Mouse (Mus musculus): ENCODE results near the gene Lclat1. TPM values are rescaled to one million over a fixed set of nuclear protein-coding genes. Genes with fewer than 3 reads are reported as not detected.

The Lclat1 gene
- polyA plus RNA-seq, 1 experiment from 2014 or later = 12.2 TPM

- Histone ChIP-seq H3K4me3 (ENCODE audit: low read depth, low read length) (no peak overlapping the region), H3K9me3 (replicated peaks; ENCODE audit: control insufficient read depth, low read length) (no peaks in the 10 kb centered on the region), H3K27ac (ENCODE audit: low read depth, low read length) (no peak overlapping the region), H3K27me3 (replicated peaks; ENCODE audit: control insufficient read depth, insufficient read depth, low read length) (no peaks in the 10 kb centered on the region), H3K9ac (ENCODE audit: low read length) (no peak overlapping the region), H3K4me1 (ENCODE audit: control insufficient read depth, insufficient read depth, low read length) (no peaks in the 10 kb centered on the region), H3K36me3 (ENCODE audit: control insufficient read depth, insufficient read depth, low read length) (no peaks in the 10 kb centered on the region), H3K4me2 (ENCODE audit: low read length) (no peak overlapping the region)
- ATAC-seq = no peak
- no peak for DNase-seq (ENCODE audit: low spot score)
- WGBS = 76% methylated on average over 11 of the region's 11 CpGs
Observed at GRCm38 (mm10) chr17:73067423-73067822, 40.4 kb upstream of the Lclat1 start.

GRCm38 (mm10) chr17:73068321-73068992 is 39.3 kb upstream of the Lclat1 start:
- no peaks in the 10 kb centered on the region for H3K27me3 ChIP-seq (replicated peaks; ENCODE audit: control insufficient read depth, insufficient read depth, low read length)
- WGBS = 86% methylated on average over 10 of the region's 10 CpGs
- H3K4me2 ChIP-seq (ENCODE audit: low read length) = no peak overlapping the region
- DNase-seq (ENCODE audit: low spot score) (no peak), ATAC-seq (no peak)
- H3K4me3 ChIP-seq (ENCODE audit: low read depth, low read length) = no peak overlapping the region
- H3K4me1 ChIP-seq (ENCODE audit: control insufficient read depth, insufficient read depth, low read length) = no peaks in the 10 kb centered on the region
- H3K27ac ChIP-seq (ENCODE audit: low read depth, low read length) = no peak overlapping the region
- H3K36me3 ChIP-seq (ENCODE audit: control insufficient read depth, insufficient read depth, low read length) = no peaks in the 10 kb centered on the region
- H3K9ac ChIP-seq (ENCODE audit: low read length) = no peak overlapping the region
- H3K9me3 ChIP-seq (replicated peaks; ENCODE audit: control insufficient read depth, low read length) = no peaks in the 10 kb centered on the region

GRCm38 (mm10) chr17:73070466-73070865 is 37.3 kb upstream of the Lclat1 start:
- Histone ChIP-seq H3K4me1 (ENCODE audit: control insufficient read depth, insufficient read depth, low read length) (no peaks in the 10 kb centered on the region), H3K27me3 (replicated peaks; ENCODE audit: control insufficient read depth, insufficient read depth, low read length) (no peaks in the 10 kb centered on the region), H3K9ac (ENCODE audit: low read length) (no peak overlapping the region), H3K9me3 (replicated peaks; ENCODE audit: control insufficient read depth, low read length) (no peaks in the 10 kb centered on the region), H3K36me3 (ENCODE audit: control insufficient read depth, insufficient read depth, low read length) (no peaks in the 10 kb centered on the region), H3K27ac (ENCODE audit: low read depth, low read length) (no peak overlapping the region), H3K4me2 (ENCODE audit: low read length) (no peak overlapping the region), H3K4me3 (ENCODE audit: low read depth, low read length) (no peak overlapping the region)
- ATAC-seq = no peak
- WGBS = 87% methylated on average over 2 of the region's 2 CpGs
- DNase-seq (ENCODE audit: low spot score) = no peak

GRCm38 (mm10) chr17:73071725-73072263 is 36.0 kb upstream of the Lclat1 start:
- Histone ChIP-seq H3K9me3 (replicated peaks; ENCODE audit: control insufficient read depth, low read length) (no peaks in the 10 kb centered on the region), H3K4me3 (ENCODE audit: low read depth, low read length) (no peak overlapping the region), H3K9ac (ENCODE audit: low read length) (no peak overlapping the region), H3K4me1 (ENCODE audit: control insufficient read depth, insufficient read depth, low read length) (no peaks in the 10 kb centered on the region), H3K27me3 (replicated peaks; ENCODE audit: control insufficient read depth, insufficient read depth, low read length) (no peaks in the 10 kb centered on the region), H3K36me3 (ENCODE audit: control insufficient read depth, insufficient read depth, low read length) (no peaks in the 10 kb centered on the region), H3K27ac (ENCODE audit: low read depth, low read length) (no peak overlapping the region), H3K4me2 (ENCODE audit: low read length) (no peak overlapping the region)
- DNase-seq (ENCODE audit: low spot score) (no peak), ATAC-seq (no peak)
- 88% methylated on average over 5 of the region's 5 CpGs for WGBS

GRCm38 (mm10) chr17:73072286-73072685 is 35.5 kb upstream of the Lclat1 start:
- Histone ChIP-seq H3K27me3 (replicated peaks; ENCODE audit: control insufficient read depth, insufficient read depth, low read length) (no peaks in the 10 kb centered on the region), H3K4me2 (ENCODE audit: low read length) (no peak overlapping the region), H3K36me3 (ENCODE audit: control insufficient read depth, insufficient read depth, low read length) (no peaks in the 10 kb centered on the region), H3K4me3 (ENCODE audit: low read depth, low read length) (no peak overlapping the region), H3K9me3 (replicated peaks; ENCODE audit: control insufficient read depth, low read length) (no peaks in the 10 kb centered on the region), H3K9ac (ENCODE audit: low read length) (no peak overlapping the region), H3K4me1 (ENCODE audit: control insufficient read depth, insufficient read depth, low read length) (no peaks in the 10 kb centered on the region), H3K27ac (ENCODE audit: low read depth, low read length) (no peak overlapping the region)
- no peak for DNase-seq (ENCODE audit: low spot score)
- WGBS = 82% methylated on average over 8 of the region's 8 CpGs
- ATAC-seq = no peak

GRCm38 (mm10) chr17:73074631-73075030 is 33.2 kb upstream of the Lclat1 start:
- DNase-seq (ENCODE audit: low spot score) (no peak), ATAC-seq (no peak)
- no peaks in the 10 kb centered on the region for H3K4me1 ChIP-seq (ENCODE audit: control insufficient read depth, insufficient read depth, low read length)
- 90% methylated on average over 3 of the region's 3 CpGs for WGBS
- no peak overlapping the region for H3K27ac ChIP-seq (ENCODE audit: low read depth, low read length)
- H3K4me3 ChIP-seq (ENCODE audit: low read depth, low read length) = no peak overlapping the region
- H3K27me3 ChIP-seq (replicated peaks; ENCODE audit: control insufficient read depth, insufficient read depth, low read length) = no peaks in the 10 kb centered on the region
- H3K9ac ChIP-seq (ENCODE audit: low read length) = no peak overlapping the region
- H3K4me2 ChIP-seq (ENCODE audit: low read length) = no peak overlapping the region
- no peaks in the 10 kb centered on the region for H3K36me3 ChIP-seq (ENCODE audit: control insufficient read depth, insufficient read depth, low read length)
- no peaks in the 10 kb centered on the region for H3K9me3 ChIP-seq (replicated peaks; ENCODE audit: control insufficient read depth, low read length)

GRCm38 (mm10) chr17:73075238-73075890 is 32.4 kb upstream of the Lclat1 start:
- no peak overlapping the region for H3K27ac ChIP-seq (ENCODE audit: low read depth, low read length)
- H3K4me1 ChIP-seq (ENCODE audit: control insufficient read depth, insufficient read depth, low read length) = no peaks in the 10 kb centered on the region
- H3K27me3 ChIP-seq (replicated peaks; ENCODE audit: control insufficient read depth, insufficient read depth, low read length) = no peaks in the 10 kb centered on the region
- H3K36me3 ChIP-seq (ENCODE audit: control insufficient read depth, insufficient read depth, low read length) = no peaks in the 10 kb centered on the region
- no peak overlapping the region for H3K4me3 ChIP-seq (ENCODE audit: low read depth, low read length)
- ATAC-seq (peak; percentile 69; the same call in 1 of the 2 replicates), DNase-seq (ENCODE audit: low spot score) (peak; percentile 77)
- H3K9ac ChIP-seq (ENCODE audit: low read length) = no peak overlapping the region
- H3K4me2 ChIP-seq (ENCODE audit: low read length) = no peak overlapping the region
- no peaks in the 10 kb centered on the region for H3K9me3 ChIP-seq (replicated peaks; ENCODE audit: control insufficient read depth, low read length)
- WGBS = 51% methylated on average over 9 of the region's 9 CpGs

GRCm38 (mm10) chr17:73077638-73078037 is 30.1 kb upstream of the Lclat1 start:
- DNase-seq (ENCODE audit: low spot score) (no peak), ATAC-seq (no peak)
- Histone ChIP-seq H3K9ac (ENCODE audit: low read length) (no peak overlapping the region), H3K9me3 (replicated peaks; ENCODE audit: control insufficient read depth, low read length) (no peaks in the 10 kb centered on the region), H3K27ac (ENCODE audit: low read depth, low read length) (no peak overlapping the region), H3K36me3 (ENCODE audit: control insufficient read depth, insufficient read depth, low read length) (no peaks in the 10 kb centered on the region), H3K4me2 (ENCODE audit: low read length) (no peak overlapping the region), H3K4me1 (ENCODE audit: control insufficient read depth, insufficient read depth, low read length) (no peaks in the 10 kb centered on the region), H3K27me3 (replicated peaks; ENCODE audit: control insufficient read depth, insufficient read depth, low read length) (no peaks in the 10 kb centered on the region), H3K4me3 (ENCODE audit: low read depth, low read length) (no peak overlapping the region)
- WGBS = 86% methylated on average over 3 of the region's 3 CpGs

All from forebrain, embryonic 14.5 days (tissue).